Mouse (Mus musculus) erythroblast, embryonic 14.5 days (primary cell): ENCODE data around the gene Esr1. TPM values are rescaled to one million over a fixed set of nuclear protein-coding genes. Genes with fewer than 3 reads are reported as not detected.
"Not testable (repeated sequence)": the region's sequence is repeated elsewhere in the genome, so short reads cannot be mapped to it uniquely, and the experiment has no call there.

Experiments used
- H3K27me3 ChIP-seq: 2 replicates; pipeline ENCODE4 v1.6.1; 2012; ENCODE audit warnings: inconsistent platforms; ENCODE audit not compliant: control insufficient read depth
- H3K36me3 ChIP-seq: 2 replicates; pipeline ENCODE4 v1.6.1; 2012; ENCODE audit warnings: mild to moderate bottlenecking, inconsistent platforms; ENCODE audit not compliant: control insufficient read depth
- H3K4me1 ChIP-seq: 2 replicates; pipeline ENCODE4 v1.6.1; 2012; ENCODE audit warnings: inconsistent platforms; ENCODE audit not compliant: control insufficient read depth
- H3K4me3 ChIP-seq: replicated peaks from 2 replicates; pipeline ENCODE3; 2012; ENCODE audit warnings: moderate library complexity, mild to moderate bottlenecking, inconsistent platforms
- H3K9me3 ChIP-seq: 2 replicates; pipeline ENCODE4 v1.6.1; 2012; ENCODE audit warnings: low read length, inconsistent platforms, mixed read lengths; ENCODE audit not compliant: control insufficient read depth
- GATA1 ChIP-seq: IDR thresholded peaks from 2 replicates; pipeline ENCODE4 v1.6.1; 2012; ENCODE audit warnings: low read length, inconsistent platforms, mixed read lengths
- TAL1 ChIP-seq: IDR thresholded peaks from 3 replicates; pipeline ENCODE4 v1.6.1; 2012; ENCODE audit warnings: low read length, inconsistent platforms, mixed read lengths
- polyA plus RNA-seq: library from polyadenylated mRNA; stranded (reverse); fragments of >175 nt; gene quantifications from 2 replicates; pipeline ENCODE4 v1.2.3, GENCODE M21; 2012

Gene Esr1
- polyA plus RNA-seq, 1 experiment = 0.01 TPM

- H3K4me1 ChIP-seq = no peaks in the 10 kb centered on the region
- no peaks in the 10 kb centered on the region for H3K27me3 ChIP-seq
- H3K9me3 ChIP-seq = no peaks in the 10 kb centered on the region
- TF ChIP-seq TAL1 (no peak), GATA1 (no peak)
- no peak overlapping the region for H3K4me3 ChIP-seq
- no peaks in the 10 kb centered on the region for H3K36me3 ChIP-seq
Measured at GRCm38 (mm10) chr10:4612313-4613036, 1.1 kb downstream of the Esr1 start.

DNA sequence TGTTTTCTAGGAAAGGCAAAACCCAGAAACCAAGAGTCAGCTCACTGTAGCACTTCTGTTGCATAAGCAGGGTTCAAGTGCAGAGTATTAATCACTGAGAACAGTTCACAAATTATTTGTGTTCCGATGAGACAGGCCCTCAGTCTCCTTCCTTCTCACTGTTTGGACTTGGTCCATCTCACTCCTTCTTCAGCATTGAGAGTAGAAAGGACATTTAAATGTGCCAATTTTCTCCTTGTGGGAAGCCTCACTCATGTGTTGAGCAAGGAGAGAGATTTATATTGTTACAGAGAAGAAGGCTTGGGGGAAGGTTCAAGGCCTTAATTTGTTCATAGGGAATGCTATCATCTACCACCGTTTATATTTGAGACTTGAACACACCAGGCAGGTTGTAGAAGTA, 6.6 kb downstream of the Esr1 start:
- Histone ChIP-seq H3K4me1 (no peaks in the 10 kb centered on the region), H3K9me3 (no peaks in the 10 kb centered on the region), H3K4me3 (no peak overlapping the region), H3K27me3 (no peaks in the 10 kb centered on the region), H3K36me3 (no peaks in the 10 kb centered on the region)
- TF ChIP-seq TAL1 (no peak), GATA1 (no peak)

DNA sequence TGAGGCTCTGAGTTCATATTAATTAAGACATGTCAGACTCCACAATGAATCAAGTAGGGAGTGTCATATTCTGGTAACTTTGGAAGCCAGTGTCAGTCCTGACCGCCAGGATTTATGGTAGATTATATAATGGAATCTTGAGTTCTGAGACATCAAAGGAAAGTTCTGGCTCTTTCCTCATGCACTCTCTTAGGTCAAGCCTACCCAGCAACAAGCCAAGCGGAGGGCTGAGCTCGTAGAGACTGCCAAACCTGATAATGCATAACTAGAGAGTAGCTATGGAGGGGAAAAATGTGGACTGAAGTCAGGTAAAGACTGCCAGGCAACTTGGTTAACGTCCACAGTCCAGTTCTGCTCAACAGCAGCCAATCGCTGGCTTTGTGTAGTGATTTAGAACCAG, 7.3 kb downstream of the Esr1 start:
- no peak for TF ChIP-seq GATA1
- no peak for TF ChIP-seq TAL1
- Histone ChIP-seq H3K4me3 (no peak overlapping the region), H3K9me3 (no peaks in the 10 kb centered on the region), H3K4me1 (no peaks in the 10 kb centered on the region), H3K36me3 (no peaks in the 10 kb centered on the region), H3K27me3 (no peaks in the 10 kb centered on the region)

GRCm38 (mm10) chr10:4619426-4619825, 8.0 kb downstream of the Esr1 start:
- not testable (repeated sequence) for H3K36me3 ChIP-seq, H3K4me3 ChIP-seq, H3K4me1 ChIP-seq, H3K27me3 ChIP-seq, H3K9me3 ChIP-seq

DNA sequence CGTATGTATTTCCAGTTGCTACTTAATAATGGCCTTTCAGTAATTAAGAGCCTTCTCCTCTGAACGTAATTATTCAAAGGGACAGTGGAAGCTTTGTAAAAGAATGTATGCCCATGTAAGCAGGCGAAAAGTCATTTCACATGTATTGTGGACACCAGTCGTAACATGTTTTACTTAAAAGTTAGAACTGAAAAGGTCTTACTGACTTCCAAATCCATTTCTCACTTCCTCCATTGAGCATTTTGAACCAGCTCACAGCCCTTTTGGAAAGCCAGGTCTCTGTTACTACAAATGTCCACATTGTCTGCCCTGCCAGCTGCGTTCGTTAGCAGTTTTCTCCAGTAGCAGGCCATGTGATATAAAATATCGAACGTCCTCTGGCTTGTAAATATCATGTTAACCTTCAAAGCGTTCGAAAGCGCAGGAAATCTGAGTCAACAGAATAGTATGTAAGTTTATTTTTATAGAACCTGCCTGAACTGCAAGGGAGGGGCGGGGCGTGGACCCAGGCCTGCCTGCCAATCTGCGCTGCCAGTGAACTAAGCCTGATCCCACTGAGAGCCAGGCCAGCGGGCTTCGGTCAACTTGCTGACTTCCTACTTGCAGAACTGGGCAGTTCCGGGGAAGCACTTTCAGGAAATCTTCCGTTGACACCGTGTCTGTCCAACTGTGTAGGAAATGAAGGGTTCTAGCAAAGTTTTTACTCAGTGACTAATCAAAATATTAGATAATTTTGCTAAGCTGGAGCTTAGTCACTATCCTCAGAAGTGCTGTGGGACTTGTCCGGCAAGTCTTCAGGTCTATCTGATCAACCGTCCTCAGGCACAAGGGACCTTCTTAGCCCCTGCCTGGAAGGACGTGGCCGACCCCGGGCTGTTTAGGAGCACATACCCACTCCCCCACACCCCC, 9.5 kb downstream of the Esr1 start:
- no peaks in the 10 kb centered on the region for H3K9me3 ChIP-seq
- H3K4me3 ChIP-seq = no peak overlapping the region
- no peaks in the 10 kb centered on the region for H3K27me3 ChIP-seq
- no peaks in the 10 kb centered on the region for H3K4me1 ChIP-seq
- no peak for TF ChIP-seq GATA1
- TF ChIP-seq TAL1 = no peak
- no peaks in the 10 kb centered on the region for H3K36me3 ChIP-seq

- no peak for TF ChIP-seq GATA1
- TF ChIP-seq TAL1 = no peak
- Histone ChIP-seq H3K4me3 (no peak overlapping the region), H3K27me3 (no peaks in the 10 kb centered on the region), H3K9me3 (no peaks in the 10 kb centered on the region), H3K4me1 (no peaks in the 10 kb centered on the region), H3K36me3 (no peaks in the 10 kb centered on the region)
Measured at GRCm38 (mm10) chr10:4621505-4621815, 10.1 kb downstream of the Esr1 start.

DNA sequence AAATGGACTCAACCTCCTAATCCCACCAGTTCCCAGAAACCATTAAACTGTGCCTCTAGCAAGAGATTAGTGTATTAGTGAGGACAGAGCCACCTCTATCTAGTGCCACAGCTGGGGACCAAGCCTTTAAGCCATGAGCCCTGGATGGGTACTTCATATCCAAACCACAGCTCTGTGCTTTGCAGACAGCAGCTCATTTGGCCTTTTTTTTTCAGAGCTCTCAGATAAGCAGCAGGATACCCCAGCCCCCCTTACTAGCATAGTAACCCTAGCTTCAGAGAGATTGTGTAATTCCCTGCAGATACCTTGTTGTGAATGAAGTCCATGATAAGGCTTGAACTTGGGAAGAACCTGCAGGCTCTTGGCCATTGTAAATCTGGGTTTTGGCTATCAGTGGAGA, 11.9 kb downstream of the Esr1 start:
- H3K4me1 ChIP-seq = no peaks in the 10 kb centered on the region
- no peaks in the 10 kb centered on the region for H3K36me3 ChIP-seq
- H3K27me3 ChIP-seq = no peaks in the 10 kb centered on the region
- H3K4me3 ChIP-seq = no peak overlapping the region
- H3K9me3 ChIP-seq = no peaks in the 10 kb centered on the region
- TF ChIP-seq TAL1 = no peak
- TF ChIP-seq GATA1 = no peak

DNA sequence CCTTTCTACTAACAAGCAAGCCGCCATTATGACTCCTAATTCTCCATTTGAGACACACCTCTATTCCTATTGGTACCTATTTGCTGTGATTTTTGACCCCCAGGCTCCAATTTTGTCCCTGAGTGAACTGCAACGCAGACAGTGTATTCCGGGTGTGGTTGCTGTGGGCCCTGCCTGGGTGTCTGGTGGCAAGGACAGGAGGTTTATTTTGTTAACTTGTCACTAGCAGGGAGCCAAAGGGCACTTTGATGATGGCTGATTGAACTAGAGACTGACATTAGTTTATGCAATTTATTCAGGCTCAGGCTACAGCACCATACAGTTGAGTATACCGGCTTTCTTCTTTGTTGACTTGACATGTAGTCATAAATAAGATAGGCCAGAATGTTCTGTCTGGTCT, 13.2 kb downstream of the Esr1 start:
- no peak for TF ChIP-seq GATA1
- TF ChIP-seq TAL1 = no peak
- Histone ChIP-seq H3K4me3 (no peak overlapping the region), H3K4me1 (no peaks in the 10 kb centered on the region), H3K27me3 (no peaks in the 10 kb centered on the region), H3K9me3 (no peaks in the 10 kb centered on the region), H3K36me3 (no peaks in the 10 kb centered on the region)

GRCm38 (mm10) chr10:4625300-4625699, 13.9 kb downstream of the Esr1 start:
- TF ChIP-seq GATA1 = no peak
- TF ChIP-seq TAL1 = no peak
- Histone ChIP-seq H3K36me3 (no peaks in the 10 kb centered on the region), H3K4me1 (no peaks in the 10 kb centered on the region)

GRCm38 (mm10) chr10:4626432-4626831, 15.0 kb downstream of the Esr1 start:
- Histone ChIP-seq H3K4me3 (no peak overlapping the region), H3K4me1 (no peaks in the 10 kb centered on the region), H3K9me3 (no peaks in the 10 kb centered on the region), H3K36me3 (no peaks in the 10 kb centered on the region), H3K27me3 (no peaks in the 10 kb centered on the region)
- TF ChIP-seq TAL1 = no peak
- TF ChIP-seq GATA1 = no peak

More at GRCm38 (mm10) chr10:4625300-4625699, 13.9 kb downstream of the Esr1 start:
- no peaks in the 10 kb centered on the region for H3K9me3 ChIP-seq
- H3K27me3 ChIP-seq = no peaks in the 10 kb centered on the region
- H3K4me3 ChIP-seq = no peak overlapping the region
